Mouse (Mus musculus) G1E (cell line): Measurements from ENCODE around the gene St8sia6. TPM values are rescaled to one million over a fixed set of nuclear protein-coding genes. Genes with fewer than 3 reads are reported as not detected.
"Not testable (repeated sequence)": the region's sequence is repeated elsewhere in the genome, so short reads cannot be mapped to it uniquely, and the experiment has no call there.

Experiments used
- ATAC-seq: 2 replicates; pipeline ENCODE4 v1.8.0; 2016; ENCODE audit warnings: mild to moderate bottlenecking; ENCODE audit not compliant: insufficient number of reproducible peaks, poor library complexity, low FRiP score, severe bottlenecking; ENCODE audit errors: extremely low read depth
- DNase-seq: peaks from one replicate; pipeline ENCODE4 v3.0.0; 2012; ENCODE audit warnings: low spot score
- H3K27me3 ChIP-seq: 2 replicates; pipeline ENCODE4 v1.6.1; 2012; ENCODE audit warnings: mild to moderate bottlenecking, low read length, inconsistent platforms; ENCODE audit not compliant: insufficient read depth
- H3K36me3 ChIP-seq: replicated peaks from 2 replicates; pipeline ENCODE3; 2012; ENCODE audit warnings: mild to moderate bottlenecking, inconsistent platforms
- H3K4me1 ChIP-seq: 2 replicates; pipeline ENCODE4 v1.6.1; 2012; ENCODE audit warnings: low read depth, low read length, inconsistent platforms, mixed read lengths; ENCODE audit not compliant: insufficient read depth
- H3K4me3 ChIP-seq: 2 replicates; pipeline ENCODE4 v1.5.1; 2012; ENCODE audit warnings: low read depth, mild to moderate bottlenecking, inconsistent platforms, low read length, moderate library complexity, mixed read lengths
- H3K9me3 ChIP-seq: replicated peaks from 2 replicates; pipeline ENCODE4 v1.6.1; 2012; ENCODE audit warnings: inconsistent platforms
- CTCF ChIP-seq: IDR thresholded peaks from 2 replicates; pipeline ENCODE4 v1.5.1; 2012; ENCODE audit warnings: low read depth, low read length, inconsistent platforms, mixed read lengths
- GATA1 ChIP-seq: IDR thresholded peaks from 2 replicates; pipeline ENCODE4 v1.6.1; 2012; ENCODE audit warnings: borderline replicate concordance, low read length, inconsistent platforms, mixed read lengths
- GATA2 ChIP-seq: IDR thresholded peaks from 2 replicates; pipeline ENCODE4 v1.6.1; 2012; ENCODE audit warnings: low read depth, low read length, inconsistent platforms, borderline replicate concordance
- POLR2AphosphoS5 ChIP-seq: IDR thresholded peaks from 2 replicates; pipeline ENCODE4 v1.6.1; 2012; ENCODE audit warnings: low read depth, low read length, inconsistent platforms; ENCODE audit not compliant: insufficient replicate concordance
- TAL1 ChIP-seq: conservative IDR thresholded peaks from 2 replicates; pipeline ENCODE4 v1.6.1; 2012; ENCODE audit warnings: low read depth, low read length, inconsistent platforms, mixed read lengths
- polyA plus RNA-seq: library from polyadenylated mRNA; stranded (reverse); fragments of >175 nt; gene quantifications from 2 replicates; pipeline ENCODE4 v1.2.3, GENCODE M21; 2012
- total RNA-seq, 2 experiments: library from RNA; stranded (forward) in 1 of 2; stranded (reverse) in 1 of 2; fragments of 200-1000 nt in 1 of 2; fragments of >200 nt in 1 of 2; fragmentation: Nextera tagmentation in 1 of 2; gene quantifications; 2 replicates each; pipeline ENCODE4 v1.2.3; 2014 to 2017

The St8sia6 gene
- total and polyA plus RNA-seq, 3 experiments, result 0.11 TPM; not detected in 2

DNA sequence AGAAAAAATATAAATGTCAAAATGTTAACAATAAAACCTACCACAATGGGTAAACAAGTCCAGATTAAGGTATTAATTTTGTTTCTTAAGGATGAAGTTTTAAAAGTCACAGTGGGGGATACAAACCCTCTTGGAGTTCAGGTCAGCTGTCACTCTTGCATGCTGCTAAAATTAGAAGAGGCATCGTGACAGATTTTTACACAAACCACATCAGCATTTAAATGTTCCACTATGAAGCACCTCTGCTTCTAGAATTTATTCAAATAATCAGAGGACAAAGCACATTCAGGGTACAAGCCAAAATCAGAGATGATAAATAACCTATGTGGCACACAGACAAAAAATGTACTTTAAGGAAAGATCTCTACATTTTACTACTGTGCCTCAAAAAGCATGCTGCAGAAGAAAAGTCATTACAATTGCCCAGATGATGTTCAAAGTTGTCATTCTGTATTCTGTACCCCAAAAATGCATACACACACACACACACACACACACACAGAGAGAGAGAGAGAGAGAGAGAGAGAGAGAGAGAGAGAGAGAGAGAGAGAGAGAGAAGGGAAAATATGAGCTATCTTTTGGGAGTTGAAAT is 7.2 kb downstream of the St8sia6 start:
- TF ChIP-seq TAL1, result no peak
- no peak for TF ChIP-seq GATA2
- no peak for TF ChIP-seq GATA1
- TF ChIP-seq POLR2AphosphoS5, result no peak
- TF ChIP-seq CTCF, result no peak
- H3K4me1 ChIP-seq, result no peaks in the 10 kb centered on the region
- no peak overlapping the region for H3K4me3 ChIP-seq
- ATAC-seq (no peak), DNase-seq (no peak)
- no peaks in the 10 kb centered on the region for H3K9me3 ChIP-seq
- no peaks in the 10 kb centered on the region for H3K36me3 ChIP-seq
- no peaks in the 10 kb centered on the region for H3K27me3 ChIP-seq

DNA sequence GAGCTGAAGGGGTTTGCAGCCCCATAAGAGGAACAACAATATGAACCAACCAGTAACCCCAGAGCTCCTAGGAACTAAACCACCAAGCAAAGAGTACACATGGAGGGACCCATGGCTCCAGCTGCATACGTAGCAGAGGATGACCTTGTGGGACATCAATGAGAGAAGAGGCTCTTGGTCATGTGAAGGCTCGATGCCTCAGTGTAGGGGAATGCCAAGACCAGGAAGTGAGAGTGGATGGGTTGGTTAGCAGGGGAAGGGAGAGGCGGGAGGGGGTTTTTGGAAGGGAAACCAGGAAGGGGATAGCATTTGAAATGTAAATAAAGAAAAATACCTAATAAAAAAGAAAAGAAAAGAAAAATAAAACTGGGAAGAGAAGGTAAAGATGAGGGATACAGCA is 7.9 kb downstream of the St8sia6 start:
- not testable (repeated sequence) for H3K27me3 ChIP-seq, H3K4me3 ChIP-seq, ATAC-seq, DNase-seq, H3K4me1 ChIP-seq, H3K9me3 ChIP-seq, H3K36me3 ChIP-seq

DNA sequence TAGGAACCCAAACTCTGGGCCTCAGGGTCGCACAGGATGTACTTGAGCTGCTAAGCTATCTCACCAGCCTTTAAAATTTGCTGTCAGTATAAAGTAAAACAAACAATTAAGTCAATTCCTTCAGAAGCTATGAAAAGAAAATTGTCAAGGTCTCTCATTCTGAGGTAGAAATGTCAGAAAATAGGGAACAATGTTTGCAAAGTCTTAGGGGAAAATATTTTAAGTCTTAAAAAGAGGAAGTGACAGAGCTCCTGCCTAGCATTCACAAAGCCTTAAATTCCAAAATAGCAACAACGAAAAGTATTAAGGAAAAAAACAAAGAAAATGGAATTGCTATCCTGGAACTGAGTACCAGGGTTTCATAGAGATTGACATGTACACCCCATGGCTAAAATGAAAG is 8.6 kb downstream of the St8sia6 start:
- no peaks in the 10 kb centered on the region for H3K27me3 ChIP-seq
- H3K4me1 ChIP-seq, result no peaks in the 10 kb centered on the region
- H3K9me3 ChIP-seq, result no peaks in the 10 kb centered on the region
- no peak for DNase-seq
- no peak overlapping the region for H3K4me3 ChIP-seq
- no peak for ATAC-seq
- TF ChIP-seq GATA2 (no peak), CTCF (no peak), TAL1 (no peak), POLR2AphosphoS5 (no peak), GATA1 (no peak)
- H3K36me3 ChIP-seq, result no peaks in the 10 kb centered on the region

DNA sequence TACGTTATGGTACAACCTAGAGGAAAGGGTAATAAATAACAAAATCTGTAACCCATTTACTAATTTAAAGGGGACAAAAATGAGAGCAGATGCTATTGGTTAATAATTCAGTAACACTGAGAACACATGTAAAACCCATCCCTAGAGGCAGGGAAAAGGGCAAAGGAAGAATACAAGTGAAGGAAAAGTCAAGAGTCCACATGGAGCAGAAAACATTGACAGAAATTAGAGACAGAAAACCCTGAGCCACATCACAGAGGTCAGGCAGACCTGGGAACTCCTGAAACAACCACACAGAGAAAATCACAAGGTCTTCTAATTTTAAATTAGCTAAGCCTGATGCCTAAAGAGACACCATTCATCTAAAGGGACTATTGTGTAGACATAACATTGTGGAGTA is 9.4 kb downstream of the St8sia6 start:
- Histone ChIP-seq H3K4me3 (no peak overlapping the region), H3K9me3 (no peaks in the 10 kb centered on the region), H3K4me1 (no peaks in the 10 kb centered on the region), H3K36me3 (no peaks in the 10 kb centered on the region), H3K27me3 (no peaks in the 10 kb centered on the region)
- DNase-seq (no peak), ATAC-seq (no peak)
- TF ChIP-seq POLR2AphosphoS5 (no peak), TAL1 (no peak), GATA1 (no peak), GATA2 (no peak), CTCF (no peak)

DNA sequence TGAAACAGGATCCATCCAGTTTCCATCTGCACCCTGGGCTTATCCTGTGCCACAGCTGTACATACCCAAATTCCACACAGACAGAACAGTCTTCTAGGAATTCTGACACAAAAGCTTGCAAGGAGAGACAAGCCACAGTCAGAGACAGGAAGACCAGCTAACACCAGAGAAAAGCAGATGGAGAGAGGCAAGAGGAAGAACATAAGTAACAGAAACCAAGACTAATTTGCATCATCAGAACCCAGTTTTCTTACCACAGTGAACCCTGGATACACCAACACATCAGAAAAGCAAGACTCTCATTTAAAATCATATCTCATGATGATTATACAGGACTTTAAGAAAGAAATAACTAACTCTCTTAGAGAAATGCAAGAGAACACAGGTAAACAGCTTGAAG is 16.8 kb downstream of the St8sia6 start:
- ATAC-seq (no peak), DNase-seq (no peak)
- H3K36me3 ChIP-seq, result no peaks in the 10 kb centered on the region
- no peaks in the 10 kb centered on the region for H3K9me3 ChIP-seq
- peaks cover 3% of the 10 kb centered on the region; the same call in 1 of the 2 replicates for H3K27me3 ChIP-seq
- H3K4me3 ChIP-seq, result no peak overlapping the region
- no peaks in the 10 kb centered on the region for H3K4me1 ChIP-seq
- TF ChIP-seq CTCF, result no peak
- no peak for TF ChIP-seq GATA2
- TF ChIP-seq POLR2AphosphoS5, result no peak
- TF ChIP-seq GATA1, result no peak
- TF ChIP-seq TAL1, result no peak

DNA sequence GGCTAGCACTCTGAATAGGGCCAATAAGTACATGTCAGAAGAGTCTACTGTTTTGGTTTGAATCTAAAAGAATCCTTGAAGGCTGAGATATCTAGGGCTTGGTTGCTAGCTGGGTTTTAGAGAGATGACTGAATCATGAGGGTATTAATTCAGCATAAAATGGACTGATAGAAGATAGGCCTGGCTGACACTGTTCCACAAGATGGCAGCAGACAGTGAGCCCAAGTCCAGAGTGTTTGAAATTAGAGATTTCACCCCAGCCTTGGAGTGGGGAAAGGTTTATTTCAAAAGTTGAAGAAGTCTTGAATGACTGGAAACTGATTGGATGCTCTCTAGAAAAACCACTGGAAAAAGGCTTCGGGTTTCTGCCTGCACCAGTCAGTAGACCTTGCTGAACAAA is 17.4 kb downstream of the St8sia6 start:
- no peaks in the 10 kb centered on the region for H3K9me3 ChIP-seq
- H3K36me3 ChIP-seq, result no peaks in the 10 kb centered on the region
- no peaks in the 10 kb centered on the region for H3K4me1 ChIP-seq
- H3K4me3 ChIP-seq, result no peak overlapping the region
- no peak for ATAC-seq
- TF ChIP-seq GATA2, result no peak
- TF ChIP-seq GATA1, result no peak
- TF ChIP-seq TAL1, result no peak
- TF ChIP-seq CTCF, result no peak
- DNase-seq, result no peak
- H3K27me3 ChIP-seq, result peaks cover 3% of the 10 kb centered on the region; the same call in 1 of the 2 replicates

DNA sequence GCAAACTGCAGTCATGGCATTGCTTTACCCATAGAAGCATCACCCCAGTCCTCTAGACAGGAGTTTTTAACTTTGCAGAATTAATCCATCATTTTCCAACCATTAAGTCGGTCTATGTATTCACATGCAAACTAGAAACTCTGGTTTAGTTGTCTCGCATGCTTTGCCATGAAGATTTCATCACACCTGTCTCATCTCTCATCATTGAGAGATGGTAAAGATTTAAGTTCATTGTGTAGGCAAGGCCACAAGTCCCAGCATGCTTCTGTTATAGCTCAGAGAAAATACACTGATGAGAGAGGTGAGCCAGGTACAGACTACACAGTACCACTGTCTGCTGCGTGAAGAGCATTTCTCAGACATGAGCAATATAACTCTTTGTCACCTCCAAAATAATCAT is 18.8 kb downstream of the St8sia6 start:
- H3K9me3 ChIP-seq, result no peaks in the 10 kb centered on the region
- no peak for DNase-seq
- no peak for ATAC-seq
- no peaks in the 10 kb centered on the region for H3K4me1 ChIP-seq
- H3K4me3 ChIP-seq, result no peak overlapping the region
- peaks cover 3% of the 10 kb centered on the region; the same call in 1 of the 2 replicates for H3K27me3 ChIP-seq
- no peaks in the 10 kb centered on the region for H3K36me3 ChIP-seq
- TF ChIP-seq TAL1 (no peak), CTCF (no peak), POLR2AphosphoS5 (no peak), GATA1 (no peak), GATA2 (no peak)
